Mouse (Mus musculus) embryonic facial prominence, embryonic 14.5 days (tissue): ENCODE measurements at regions not wholly inside any gene's neighbourhood (a gene's known extent, or its start where the extent isn't known, plus 50 kb on each side); places are given as distances from the start of the nearest gene placed in this dataset.

ENCODE experiments used
- ATAC-seq: fragments of 200-750 bp; cut with Nextera tagmentation; 2 replicates; pipeline ENCODE4 v1.8.0; 2017; ENCODE audit warnings: low read depth, moderate number of reproducible peaks, moderate TSS enrichment
- DNase-seq: peaks from one replicate; pipeline ENCODE4 v3.0.0-alpha.2; 2015; ENCODE audit warnings: low spot score
- H3K27ac ChIP-seq: fragments of 300-500 bp; sonication (generic); replicated peaks from 2 replicates; pipeline ENCODE4 v1.5.1; 2014; ENCODE audit warnings: low read depth, mild to moderate bottlenecking, low read length, moderate library complexity
- H3K27me3 ChIP-seq: fragments of 300-500 bp; sonication (generic); replicated peaks from 2 replicates; pipeline ENCODE4 v1.6.1; 2014; ENCODE audit warnings: low read length; ENCODE audit not compliant: control insufficient read depth, insufficient read depth
- H3K36me3 ChIP-seq: fragments of 300-500 bp; sonication (generic); 2 replicates; pipeline ENCODE4 v1.6.1; 2014; ENCODE audit warnings: low read length, mixed read lengths; ENCODE audit not compliant: control insufficient read depth, insufficient read depth
- H3K4me1 ChIP-seq: fragments of 300-500 bp; sonication (generic); 2 replicates; pipeline ENCODE4 v1.6.1; 2014; ENCODE audit warnings: antibody characterized with exemption, low read length; ENCODE audit not compliant: control insufficient read depth, insufficient read depth
- H3K4me2 ChIP-seq: fragments of 300-500 bp; sonication (generic); 2 replicates; pipeline ENCODE4 v1.6.1; 2014; ENCODE audit warnings: low read depth, mild to moderate bottlenecking, low read length, moderate library complexity, mixed read lengths
- H3K4me3 ChIP-seq: fragments of 300-500 bp; sonication (generic); 2 replicates; pipeline ENCODE4 v1.5.1; 2014; ENCODE audit warnings: low read depth, mild to moderate bottlenecking, low read length
- H3K9ac ChIP-seq: fragments of 300-500 bp; sonication (generic); 2 replicates; pipeline ENCODE4 v1.6.1; 2014; ENCODE audit warnings: low read depth, mild to moderate bottlenecking, low read length, moderate library complexity, mixed read lengths
- H3K9me3 ChIP-seq: fragments of 300-500 bp; sonication (generic); 2 replicates; pipeline ENCODE4 v1.6.1; 2016; ENCODE audit warnings: low read length; ENCODE audit not compliant: control insufficient read depth
- WGBS: fragments of 180-500 bp; shearing (Covaris S2); extraction: QIAGEN DNeasy Blood & Tissue Kit; methylation state at CpG from one replicate; pipeline ENCODE4 v1.1.7; 2014; 5-methylcytosine and 5-hydroxymethylcytosine counted together

- H3K36me3 ChIP-seq: no peaks in the 10 kb centered on the region
- no peak overlapping the region for H3K4me3 ChIP-seq
- no peaks in the 10 kb centered on the region for H3K9me3 ChIP-seq
- H3K27ac ChIP-seq: no peak overlapping the region
- H3K4me2 ChIP-seq: no peak overlapping the region
- 77% methylated on average over 3 of the region's 3 CpGs for WGBS
- no peaks in the 10 kb centered on the region for H3K4me1 ChIP-seq
- no peak overlapping the region for H3K9ac ChIP-seq
- no peak for DNase-seq
- H3K27me3 ChIP-seq: no peaks in the 10 kb centered on the region
- ATAC-seq: no peak
Observed at GRCm38 (mm10) chr15:56100133-56100735, 1377.2 kb downstream of the Slc22a22 start.

GRCm38 (mm10) chr15:56077838-56078567, 1399.4 kb downstream of the Slc22a22 start:
- H3K9me3 ChIP-seq: no peaks in the 10 kb centered on the region
- no peak overlapping the region for H3K9ac ChIP-seq
- peak overlapping the region; percentile 42 for H3K4me2 ChIP-seq
- DNase-seq (peak; percentile 92), ATAC-seq (peak; percentile 93)
- peak overlapping the region; percentile 36 for H3K27ac ChIP-seq
- 35% methylated on average over 11 of the region's 11 CpGs for WGBS
- no peaks in the 10 kb centered on the region for H3K27me3 ChIP-seq
- 0 out of 2 replicates have a peak overlapping the region, but pooled peaks have one; percentile 3 for H3K4me3 ChIP-seq
- peaks cover 13% of the 10 kb centered on the region for H3K4me1 ChIP-seq
- no peaks in the 10 kb centered on the region for H3K36me3 ChIP-seq

- H3K4me2 ChIP-seq: no peak overlapping the region
- H3K9ac ChIP-seq: no peak overlapping the region
- no peaks in the 10 kb centered on the region for H3K9me3 ChIP-seq
- H3K27ac ChIP-seq: no peak overlapping the region
- peaks cover 13% of the 10 kb centered on the region for H3K4me1 ChIP-seq
- H3K27me3 ChIP-seq: no peaks in the 10 kb centered on the region
- H3K36me3 ChIP-seq: no peaks in the 10 kb centered on the region
- 13% methylated on average over 1 of the region's 1 CpGs for WGBS
- no peak overlapping the region for H3K4me3 ChIP-seq
- DNase-seq: no peak
- no peak for ATAC-seq
Observed at GRCm38 (mm10) chr15:56077081-56077480, 1400.3 kb downstream of the Slc22a22 start.

DNA sequence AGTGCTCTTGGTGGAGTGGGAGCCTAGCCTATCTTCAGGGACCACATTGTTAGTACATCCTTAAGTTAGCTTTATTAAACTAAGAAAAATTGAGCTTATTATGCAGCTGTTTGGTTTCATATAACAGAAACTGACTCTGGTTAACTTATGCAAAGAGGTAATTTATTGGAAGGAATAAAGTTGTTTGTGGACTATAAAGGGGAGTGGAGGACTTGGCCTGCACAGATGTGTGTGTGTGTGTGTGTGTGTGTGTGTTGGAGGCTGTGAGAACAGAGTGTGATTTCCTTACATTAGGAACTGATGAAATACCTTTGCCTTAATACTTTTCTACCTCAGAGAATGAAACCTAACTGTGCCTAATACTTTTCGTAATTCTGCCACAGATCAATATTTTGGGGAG, 1400.7 kb downstream of the Slc22a22 start:
- DNase-seq (no peak), ATAC-seq (no peak)
- WGBS: 78% methylated on average over 1 of the region's 1 CpGs
- Histone ChIP-seq H3K36me3 (no peaks in the 10 kb centered on the region), H3K4me2 (no peak overlapping the region), H3K27me3 (no peaks in the 10 kb centered on the region), H3K9me3 (no peaks in the 10 kb centered on the region), H3K4me1 (peaks cover 13% of the 10 kb centered on the region), H3K4me3 (no peak overlapping the region), H3K27ac (no peak overlapping the region), H3K9ac (no peak overlapping the region)

DNA sequence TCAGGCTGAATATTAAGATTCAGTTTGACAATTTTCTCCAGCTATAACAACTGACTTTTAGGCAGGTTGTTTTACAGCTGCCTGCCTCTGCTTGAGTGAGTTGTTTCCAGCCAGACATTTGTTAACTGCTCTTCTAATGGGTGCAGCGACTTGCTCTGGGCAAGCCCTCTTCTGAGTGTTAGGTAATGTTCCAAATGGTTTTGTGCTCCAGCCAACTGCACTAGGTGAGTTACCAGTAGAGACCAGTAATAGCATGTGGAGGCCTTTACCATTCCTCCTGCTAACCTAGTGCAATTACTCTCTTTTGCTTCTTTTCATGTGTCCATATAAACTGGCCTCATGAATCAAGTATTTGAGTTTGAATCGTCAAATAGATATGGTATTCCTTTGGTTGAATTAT, 1407.9 kb downstream of the Slc22a22 start:
- 90% methylated on average over 2 of the region's 2 CpGs for WGBS

GRCm38 (mm10) chr15:56067214-56067613, 1410.2 kb downstream of the Slc22a22 start:
- H3K9me3 ChIP-seq: no peaks in the 10 kb centered on the region
- H3K36me3 ChIP-seq: no peaks in the 10 kb centered on the region
- no peak for ATAC-seq
- H3K27me3 ChIP-seq: no peaks in the 10 kb centered on the region
- H3K4me2 ChIP-seq: no peak overlapping the region
- H3K4me1 ChIP-seq: no peaks in the 10 kb centered on the region
- WGBS: 46% methylated on average over 3 of the region's 3 CpGs
- H3K9ac ChIP-seq: no peak overlapping the region
- no peak overlapping the region for H3K4me3 ChIP-seq
- no peak overlapping the region for H3K27ac ChIP-seq
- no peak for DNase-seq

More for the DNA sequence above, 1407.9 kb downstream of the Slc22a22 start:
- Histone ChIP-seq H3K4me2 (no peak overlapping the region), H3K4me3 (no peak overlapping the region), H3K9ac (no peak overlapping the region), H3K36me3 (no peaks in the 10 kb centered on the region), H3K27me3 (no peaks in the 10 kb centered on the region), H3K9me3 (no peaks in the 10 kb centered on the region), H3K4me1 (no peaks in the 10 kb centered on the region), H3K27ac (no peak overlapping the region)
- no peak for ATAC-seq
- DNase-seq: no peak

DNA sequence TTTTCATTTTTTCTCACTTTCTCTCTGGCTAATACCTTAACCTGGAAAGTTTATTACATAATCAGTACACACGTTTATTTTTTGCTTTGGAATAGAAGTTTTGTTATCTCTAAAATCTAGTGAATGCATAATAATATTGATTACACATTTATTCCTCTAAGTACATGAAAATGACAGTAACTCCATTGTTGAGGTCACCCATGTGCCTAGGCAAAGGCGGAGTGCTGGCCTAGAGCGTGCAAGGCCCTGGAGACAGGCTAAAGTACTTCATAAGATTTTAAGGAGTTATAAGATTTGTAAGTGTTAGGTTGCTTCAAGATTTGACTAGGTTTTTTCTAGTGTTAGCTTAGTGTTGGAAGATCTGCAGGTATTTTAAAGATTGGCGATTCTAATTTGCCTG, 1410.9 kb downstream of the Slc22a22 start:
- Histone ChIP-seq H3K4me1 (no peaks in the 10 kb centered on the region), H3K36me3 (no peaks in the 10 kb centered on the region), H3K4me3 (no peak overlapping the region), H3K9ac (no peak overlapping the region), H3K27ac (no peak overlapping the region), H3K9me3 (no peaks in the 10 kb centered on the region), H3K4me2 (no peak overlapping the region), H3K27me3 (no peaks in the 10 kb centered on the region)
- no peak for DNase-seq
- ATAC-seq: no peak
- WGBS: 60% methylated on average over 4 of the region's 4 CpGs

DNA sequence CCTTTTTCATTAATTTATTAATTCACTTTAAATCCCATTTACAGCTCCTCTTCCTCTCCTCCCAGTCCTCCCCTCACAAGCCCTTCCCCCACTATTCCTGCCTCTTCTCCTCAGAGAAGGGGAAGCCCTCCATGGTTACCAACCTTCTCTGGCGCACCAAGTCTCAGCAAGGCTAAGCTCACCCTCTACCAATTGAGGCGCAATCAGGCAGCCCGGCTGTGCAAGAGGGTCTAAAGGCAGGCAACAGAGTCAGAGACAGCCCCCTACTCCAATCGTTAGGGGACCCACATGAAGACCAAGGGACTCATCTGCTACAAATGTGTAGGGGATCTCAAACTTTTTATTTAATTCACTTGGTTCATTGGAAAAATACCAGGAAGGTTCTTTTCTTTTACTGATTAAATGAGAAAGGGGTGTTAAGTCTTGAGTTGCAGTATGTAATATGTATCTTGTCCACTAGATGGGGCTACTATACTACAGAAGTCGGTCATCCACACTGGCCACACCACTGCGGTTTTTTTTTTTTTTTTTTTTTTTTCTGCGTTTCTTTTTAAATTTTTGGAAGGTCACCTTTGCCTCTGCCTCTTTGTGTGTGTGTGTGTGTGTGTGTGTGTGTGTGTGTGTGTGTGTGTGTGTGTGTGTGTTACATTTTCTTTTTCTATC, 1411.4 kb downstream of the Slc22a22 start:
- H3K4me3 ChIP-seq: no peak overlapping the region
- no peaks in the 10 kb centered on the region for H3K27me3 ChIP-seq
- no peak overlapping the region for H3K4me2 ChIP-seq
- H3K9me3 ChIP-seq: no peaks in the 10 kb centered on the region
- DNase-seq (peak; percentile 80), ATAC-seq (peak; percentile 68)
- H3K36me3 ChIP-seq: no peaks in the 10 kb centered on the region
- WGBS: 32% methylated on average over 7 of the region's 7 CpGs
- H3K4me1 ChIP-seq: no peaks in the 10 kb centered on the region
- H3K9ac ChIP-seq: no peak overlapping the region
- no peak overlapping the region for H3K27ac ChIP-seq
